10 mouse cellular contexts compared by ENCODE assay signal in the genomic region with DNA sequence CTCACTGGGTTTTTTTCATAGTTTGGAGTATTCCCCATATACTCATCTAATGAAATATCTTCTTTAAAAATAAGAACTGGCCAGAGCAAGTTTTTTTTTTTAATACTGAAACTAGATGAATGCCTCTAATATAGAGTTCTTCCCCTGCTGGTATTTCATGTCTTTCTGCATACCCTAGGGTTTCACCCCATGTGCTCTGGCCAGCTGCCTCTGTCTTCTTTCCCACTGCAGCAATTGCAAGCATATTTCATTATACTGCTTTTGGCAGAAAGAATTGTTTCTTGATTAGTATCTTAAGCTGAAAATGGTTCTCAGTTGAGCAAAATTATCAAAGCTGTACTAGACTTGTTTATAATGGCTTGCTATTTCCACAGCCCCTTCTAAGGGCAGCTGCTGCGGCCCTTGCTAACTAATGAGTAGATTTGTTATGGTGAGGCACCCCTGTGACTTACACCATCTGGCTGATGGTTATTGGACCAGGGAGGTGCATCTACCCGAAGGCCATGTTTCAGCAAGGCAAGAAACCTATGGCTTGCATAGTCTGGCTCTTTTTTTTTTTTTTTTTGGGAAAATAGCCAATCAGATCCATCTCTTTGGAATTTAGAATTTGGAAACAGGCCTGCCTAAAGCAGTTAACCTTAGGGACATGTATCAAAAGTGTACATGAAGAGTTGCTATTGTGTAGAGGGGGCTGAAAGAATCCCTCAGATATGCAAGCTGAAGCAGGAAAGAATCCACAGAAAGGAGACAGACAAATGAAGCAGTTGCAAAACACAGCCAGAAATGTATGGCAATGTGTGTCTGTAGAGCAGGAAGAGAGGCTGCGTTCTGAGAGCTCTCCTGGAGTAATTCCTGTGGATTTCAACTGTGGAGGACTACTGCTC. TPM values are rescaled to one million over a fixed set of nuclear protein-coding genes. Genes with fewer than 3 reads are reported as not detected.
DNase-seq lines count a peak whose midpoint lies in the region; ATAC-seq and TF ChIP-seq lines count a peak whose summit lies in the region.
"Had no signal": no experiment of that assay in that cellular context is flagged by ENCODE, and none has a peak within 500 bp of the region (broad histone marks: within the 10 kb centered on the region; RNA-seq: fewer than 3 reads in every experiment).

No protein-coding gene starts in this region.

- H3K4me3 ChIP-seq in heart, adult 2 months, result no peak overlapping the region
- H3K4me3 ChIP-seq in heart, embryonic 11.5 days (ENCODE audit: low read depth, low read length), result no peak overlapping the region
- no peak overlapping the region for H3K4me3 ChIP-seq in kidney, embryonic 16.5 days (ENCODE audit: low read length)

- peak; percentile 6 to 24 for DNase-seq in heart, adult 2 months
- DNase-seq in MN1 (ENCODE audit: low spot score), result peak; percentile 27
- DNase-seq in gastrocnemius, adult 18-20 months (ENCODE audit: low spot score), result peak; percentile 52
- DNase-seq in spleen, adult 12 weeks (ENCODE audit: low spot score), result no peak
- DNase-seq in left cerebral cortex, postnatal 14 days (ENCODE audit: low spot score in 2 of 2), result no peak
- DNase-seq: thymus, adult 2 months had no signal

- no peaks in the 10 kb centered on the region for H3K36me3 ChIP-seq in heart, adult 2 months (ENCODE audit: control insufficient read depth, insufficient read depth, low read length)
- H3K36me3 ChIP-seq in heart, embryonic 11.5 days (ENCODE audit: control insufficient read depth, insufficient read depth, low read length), result no peaks in the 10 kb centered on the region
- no peaks in the 10 kb centered on the region for H3K36me3 ChIP-seq in kidney, embryonic 16.5 days (ENCODE audit: insufficient read depth, low read length)

- H3K79me2 ChIP-seq in heart, adult 2 months (replicated peaks; ENCODE audit: control insufficient read depth, insufficient read depth, low read length), result no peaks in the 10 kb centered on the region

- TF ChIP-seq POLR2A in heart, adult 2 months (IDR thresholded peaks at IDR 0.05; ENCODE audit: insufficient read depth, low read depth, low read length), result no peak

- TF ChIP-seq CTCF in heart, adult 2 months (IDR thresholded peaks at IDR 0.05), result no peak

- H3K27me3 ChIP-seq in heart, adult 2 months (ENCODE audit: control insufficient read depth, insufficient read depth, low read length), result no peaks in the 10 kb centered on the region
- no peaks in the 10 kb centered on the region for H3K27me3 ChIP-seq in heart, embryonic 11.5 days (ENCODE audit: control insufficient read depth, insufficient read depth, low read length)
- H3K27me3 ChIP-seq in kidney, embryonic 16.5 days (ENCODE audit: insufficient read depth, low read length), result no peaks in the 10 kb centered on the region

- TF ChIP-seq EP300 in heart, adult 2 months (IDR thresholded peaks at IDR 0.05; ENCODE audit: insufficient read depth, low read depth, low read length), result no peak

- H3K9ac ChIP-seq in heart, adult 2 months (ENCODE audit: low read depth, low read length), result no peak overlapping the region
- no peak overlapping the region for H3K9ac ChIP-seq in heart, embryonic 11.5 days (ENCODE audit: low read depth, low read length)
- H3K9ac ChIP-seq in kidney, embryonic 16.5 days (replicated peaks; ENCODE audit: low read length), result no peak overlapping the region

- ATAC-seq in heart, embryonic 11.5 days (replicated peaks; ENCODE audit: insufficient number of reproducible peaks, low FRiP score, low TSS enrichment), result no peak
- peak; percentile 92 for ATAC-seq in kidney, embryonic 16.5 days (ENCODE audit: low FRiP score, low TSS enrichment)
- no peak for ATAC-seq in frontal cortex, adult (ENCODE audit: low TSS enrichment)

- H3K4me2 ChIP-seq in heart, embryonic 11.5 days, result no peak overlapping the region
- no peak overlapping the region for H3K4me2 ChIP-seq in kidney, embryonic 16.5 days (replicated peaks; ENCODE audit: low read depth, low read length)

- no peaks in the 10 kb centered on the region for H3K9me3 ChIP-seq in heart, embryonic 11.5 days (replicated peaks; ENCODE audit: control insufficient read depth, low read length)
- no peaks in the 10 kb centered on the region for H3K9me3 ChIP-seq in kidney, embryonic 16.5 days (ENCODE audit: low read length)

- WGBS in heart, adult 2 months, result 76% methylated on average over 3 of the region's 3 CpGs
- WGBS in heart, embryonic 11.5 days (ENCODE audit: insufficient replicate concordance), result 72% methylated on average over 3 of the region's 3 CpGs
- 46% methylated on average over 3 of the region's 3 CpGs for WGBS in kidney, embryonic 16.5 days

- intact Hi-C loops in heart, adult 2 months (cut with DNase I), result no loop called here
- intact Hi-C loops in left cerebral cortex, postnatal 14 days (cut with DNase I), result no loop called here

- H3K27ac ChIP-seq in heart, adult 2 months, result no peak overlapping the region
- H3K27ac ChIP-seq in heart, embryonic 11.5 days (ENCODE audit: low read depth, low read length), result no peak overlapping the region
- H3K27ac ChIP-seq in kidney, embryonic 16.5 days (ENCODE audit: low read length), result peak overlapping the region; percentile 76; the same call in 1 of the 2 replicates

- no peaks in the 10 kb centered on the region for H3K4me1 ChIP-seq in heart, adult 2 months (ENCODE audit: control insufficient read depth, insufficient read depth, low read length)
- H3K4me1 ChIP-seq in heart, embryonic 11.5 days (ENCODE audit: control insufficient read depth, insufficient read depth, low read length), result no peaks in the 10 kb centered on the region
- no peaks in the 10 kb centered on the region for H3K4me1 ChIP-seq in kidney, embryonic 16.5 days (ENCODE audit: insufficient read depth, low read length)

RNA-seq across cellular contexts. Expression of a gene that starts 30.6 kb away (rescaled TPM):
- not detected for total RNA-seq in heart, adult 2 months (2021)
- polyA plus RNA-seq in heart, adult 2 months (2012; rRNA removed), result not detected in 2 replicates
- not detected in 2 replicates for polyA plus RNA-seq in heart, embryonic 11.5 days (2014; fragmentation: Nextera tagmentation; extraction: Ambion mirVana)
- not detected for total RNA-seq in gastrocnemius, adult 18-20 months (2021)
- not detected in 2 replicates for polyA plus RNA-seq in kidney, embryonic 16.5 days (2015; fragmentation: Nextera tagmentation; extraction: Ambion mirVana)
- not detected for total RNA-seq in left cerebral cortex, postnatal 14 days (2021)
- total RNA-seq: heart, postnatal 14 days had no signal
- polyA plus RNA-seq: thymus, adult 2 months had no signal

Comparison
In these comparisons a context has a peak if more than half of its experiments do, and no peak if none do; other contexts are left out.
1. DNase-seq: peak in heart, adult 2 months (2 of 2), MN1 (single experiment) and gastrocnemius, adult 18-20 months (single experiment); none in spleen, adult 12 weeks (single experiment) and left cerebral cortex, postnatal 14 days (0 of 2).